ENCODE assay signal across 8 mouse cellular contexts in genomic region chr7:80403551-80403950, GRCm38 (mm10). TPM values are rescaled to one million over a fixed set of nuclear protein-coding genes. Genes with fewer than 3 reads are reported as not detected.
DNase-seq lines count a peak whose midpoint lies in the region; ATAC-seq and TF ChIP-seq lines count a peak whose summit lies in the region.

No protein-coding gene starts in this region.

- H3K4me3 ChIP-seq in bone marrow macrophage, adult 2 months (ENCODE audit: insufficient read depth, low read length), result peak overlapping the region; percentile 2; the same call in 1 of the 2 replicates
- peak overlapping the region; percentile 94; the same call in 1 of the 2 replicates for H3K4me3 ChIP-seq in hindbrain, embryonic 13.5 days
- H3K4me3 ChIP-seq in limb, embryonic 13.5 days, result peak overlapping the region; percentile 95
- H3K4me3 ChIP-seq in neural tube, embryonic 12.5 days, result no peak overlapping the region

- H3K4me1 ChIP-seq in bone marrow macrophage, adult 2 months (ENCODE audit: control insufficient read depth, insufficient read depth, low read length), result peaks cover 45% of the 10 kb centered on the region
- H3K4me1 ChIP-seq in hindbrain, embryonic 13.5 days (replicated peaks), result peaks cover 31% of the 10 kb centered on the region
- H3K4me1 ChIP-seq in limb, embryonic 13.5 days, result peaks cover 44% of the 10 kb centered on the region
- peaks cover 21% of the 10 kb centered on the region for H3K4me1 ChIP-seq in neural tube, embryonic 12.5 days

- DNase-seq in frontal cortex, postnatal 10 days (ENCODE audit: low spot score in 2 of 2), result peak; percentile 60 to 64
- no peak for DNase-seq in frontal cortex, postnatal 25 days (ENCODE audit: low spot score in 2 of 2)
- peak; percentile 92 for DNase-seq in gastrocnemius, adult 18-20 months (ENCODE audit: low spot score)
- DNase-seq in retina, embryonic 14.5 days (ENCODE audit: low spot score), result no peak

- H3K27me3 ChIP-seq in hindbrain, embryonic 13.5 days, result peaks cover 26% of the 10 kb centered on the region
- 0 out of 2 replicates have a peak, but pooled peaks cover 15% of the 10 kb centered on the region for H3K27me3 ChIP-seq in limb, embryonic 13.5 days
- H3K27me3 ChIP-seq in neural tube, embryonic 12.5 days (replicated peaks), result peaks cover 14% of the 10 kb centered on the region

- peak overlapping the region; percentile 93 for H3K4me2 ChIP-seq in hindbrain, embryonic 13.5 days
- H3K4me2 ChIP-seq in limb, embryonic 13.5 days (replicated peaks), result peak overlapping the region; percentile 94
- peak overlapping the region; percentile 85 for H3K4me2 ChIP-seq in neural tube, embryonic 12.5 days (replicated peaks)

- no peak overlapping the region for H3K9ac ChIP-seq in hindbrain, embryonic 13.5 days
- H3K9ac ChIP-seq in limb, embryonic 13.5 days, result 0 out of 2 replicates have a peak overlapping the region, but pooled peaks have one; percentile 97
- no peak overlapping the region for H3K9ac ChIP-seq in neural tube, embryonic 12.5 days

- no peak for TF ChIP-seq POLR2A in bone marrow macrophage, adult 2 months (IDR thresholded peaks at IDR 0.05; ENCODE audit: borderline replicate concordance, low read depth, low read length)

- H3K36me3 ChIP-seq in hindbrain, embryonic 13.5 days, result no peaks in the 10 kb centered on the region
- H3K36me3 ChIP-seq in limb, embryonic 13.5 days, result no peaks in the 10 kb centered on the region
- H3K36me3 ChIP-seq in neural tube, embryonic 12.5 days, result no peaks in the 10 kb centered on the region

- no peak for ATAC-seq in hindbrain, embryonic 13.5 days (ENCODE audit: low FRiP score)
- no peak for ATAC-seq in limb, embryonic 13.5 days (ENCODE audit: low FRiP score, low read depth)
- ATAC-seq in neural tube, embryonic 12.5 days (ENCODE audit: low FRiP score, low read depth), result no peak

- 53% methylated on average over 9 of the region's 9 CpGs for WGBS in hindbrain, embryonic 13.5 days
- WGBS in limb, embryonic 13.5 days, result 55% methylated on average over 9 of the region's 9 CpGs
- 59% methylated on average over 9 of the region's 9 CpGs for WGBS in neural tube, embryonic 12.5 days

- H3K27ac ChIP-seq in bone marrow macrophage, adult 2 months (ENCODE audit: insufficient read depth, low read depth, low read length), result peak overlapping the region; percentile 90
- H3K27ac ChIP-seq in hindbrain, embryonic 13.5 days, result no peak overlapping the region
- H3K27ac ChIP-seq in limb, embryonic 13.5 days, result no peak overlapping the region; the same call in 1 of the 2 replicates
- no peak overlapping the region for H3K27ac ChIP-seq in neural tube, embryonic 12.5 days

- TF ChIP-seq CTCF in bone marrow macrophage, adult 2 months (IDR thresholded peaks at IDR 0.05; ENCODE audit: low read depth, low read length), result no peak

- no peaks in the 10 kb centered on the region for H3K9me3 ChIP-seq in hindbrain, embryonic 13.5 days
- H3K9me3 ChIP-seq in limb, embryonic 13.5 days, result no peaks in the 10 kb centered on the region
- no peaks in the 10 kb centered on the region for H3K9me3 ChIP-seq in neural tube, embryonic 12.5 days

RNA-seq across cellular contexts. Expression of gene Furin, which starts 1.7 kb away (rescaled TPM):
- polyA plus RNA-seq in bone marrow macrophage, adult 2 months (2012; ENCODE audit: insufficient read depth, insufficient read length, missing spikeins), result 70.6 and 73.7 TPM in 2 replicates
- total RNA-seq in gastrocnemius, adult 18-20 months (2021), result 10 to 100 TPM; 52.8 to 53.9 TPM
- polyA plus RNA-seq in hindbrain, embryonic 13.5 days (2015; fragmentation: Nextera tagmentation; extraction: Ambion mirVana), result 4.0 and 4.7 TPM in 2 replicates
- 12.0 and 12.5 TPM in 2 replicates for polyA plus RNA-seq in limb, embryonic 13.5 days (2015; fragmentation: Nextera tagmentation; extraction: Ambion mirVana)
- 6.3 and 6.5 TPM in 2 replicates for polyA plus RNA-seq in neural tube, embryonic 12.5 days (2016; fragmentation: Nextera tagmentation; extraction: Ambion mirVana)

RNA-seq across cellular contexts. Expression of gene Fes, which starts 15.8 kb away (rescaled TPM):
- 238 TPM in 2 replicates for polyA plus RNA-seq in bone marrow macrophage, adult 2 months (2012; ENCODE audit: insufficient read depth, insufficient read length, missing spikeins)
- 1 to 10 TPM; 2.0 to 3.5 TPM for total RNA-seq in gastrocnemius, adult 18-20 months (2021)
- polyA plus RNA-seq in hindbrain, embryonic 13.5 days (2015; fragmentation: Nextera tagmentation; extraction: Ambion mirVana), result 6.1 and 6.9 TPM in 2 replicates
- 11.5 and 14.3 TPM in 2 replicates for polyA plus RNA-seq in limb, embryonic 13.5 days (2015; fragmentation: Nextera tagmentation; extraction: Ambion mirVana)
- 7.7 and 9.0 TPM in 2 replicates for polyA plus RNA-seq in neural tube, embryonic 12.5 days (2016; fragmentation: Nextera tagmentation; extraction: Ambion mirVana)

RNA-seq across cellular contexts. Expression of gene Man2a2, which starts 32.4 kb away (rescaled TPM):
- 75.2 and 75.7 TPM in 2 replicates for polyA plus RNA-seq in bone marrow macrophage, adult 2 months (2012; ENCODE audit: insufficient read depth, insufficient read length, missing spikeins)
- total RNA-seq in gastrocnemius, adult 18-20 months (2021), result 100 to 1,000 TPM; 132 to 136 TPM
- 20.8 and 23.4 TPM in 2 replicates for polyA plus RNA-seq in hindbrain, embryonic 13.5 days (2015; fragmentation: Nextera tagmentation; extraction: Ambion mirVana)
- polyA plus RNA-seq in limb, embryonic 13.5 days (2015; fragmentation: Nextera tagmentation; extraction: Ambion mirVana), result 22.0 and 24.4 TPM in 2 replicates
- polyA plus RNA-seq in neural tube, embryonic 12.5 days (2016; fragmentation: Nextera tagmentation; extraction: Ambion mirVana), result 25.0 and 25.5 TPM in 2 replicates

Comparison
In these comparisons a context has a peak if more than half of its experiments do, and no peak if none do; other contexts are left out.
1. DNase-seq: peak in frontal cortex, postnatal 10 days (2 of 2) and gastrocnemius, adult 18-20 months (single experiment); none in frontal cortex, postnatal 25 days (0 of 2) and retina, embryonic 14.5 days (single experiment).
2. RNA of gene Fes, which starts 15.8 kb away (polyA plus RNA-seq): 238 TPM in bone marrow macrophage, adult 2 months; 11.5 to 14.3 TPM in limb, embryonic 13.5 days, 7.7 to 9.0 TPM in neural tube, embryonic 12.5 days and 6.1 to 6.9 TPM in hindbrain, embryonic 13.5 days; every median in the first group is over 10 times any median in the second.
3. Peak in every context shown above with its lines, with median percentiles within 50 percentile points of each other: H3K4me2 ChIP-seq.